Mouse (Mus musculus) stomach, embryonic 16.5 days (tissue): ENCODE results near the gene Olfr543. TPM values are rescaled to one million over a fixed set of nuclear protein-coding genes. Genes with fewer than 3 reads are reported as not detected.
A peak's percentile ranks its signal among the peaks of the same experiment; 100 is the strongest.

Experiments
- ATAC-seq: fragments of 200-750 bp; cut with Nextera tagmentation; 2 replicates; pipeline ENCODE4 v1.8.0; 2017; ENCODE audit warnings: moderate number of reproducible peaks, moderate TSS enrichment; ENCODE audit not compliant: insufficient read depth, low FRiP score
- H3K27ac ChIP-seq: fragments of 300-500 bp; sonication (generic); 2 replicates; pipeline ENCODE4 v1.5.1; 2014; ENCODE audit warnings: low read length
- H3K27me3 ChIP-seq: fragments of 300-500 bp; sonication (generic); 2 replicates; pipeline ENCODE4 v1.6.1; 2014; ENCODE audit warnings: low read length, control low read depth, mixed read lengths; ENCODE audit not compliant: control insufficient read depth, insufficient read depth
- H3K36me3 ChIP-seq: fragments of 300-500 bp; sonication (generic); 2 replicates; pipeline ENCODE4 v1.6.1; 2014; ENCODE audit warnings: low read length; ENCODE audit not compliant: control insufficient read depth, insufficient read depth
- H3K4me1 ChIP-seq: fragments of 300-500 bp; sonication (generic); 2 replicates; pipeline ENCODE4 v1.6.1; 2014; ENCODE audit warnings: low read length, control low read depth, mixed read lengths; ENCODE audit not compliant: control insufficient read depth, insufficient read depth
- H3K4me2 ChIP-seq: fragments of 300-500 bp; sonication (generic); 2 replicates; pipeline ENCODE4 v1.6.1; 2014; ENCODE audit warnings: low read depth, low read length, mixed read lengths
- H3K4me3 ChIP-seq: fragments of 300-500 bp; sonication (generic); replicated peaks from 2 replicates; pipeline ENCODE4 v1.5.1; 2014; ENCODE audit warnings: mild to moderate bottlenecking, low read length
- H3K9ac ChIP-seq: fragments of 300-500 bp; sonication (generic); 2 replicates; pipeline ENCODE4 v1.6.1; 2014; ENCODE audit warnings: low read length
- H3K9me3 ChIP-seq: fragments of 300-500 bp; sonication (generic); replicated peaks from 2 replicates; pipeline ENCODE4 v1.6.1; 2016; ENCODE audit warnings: low read length, control low read depth; ENCODE audit not compliant: control insufficient read depth
- WGBS: fragments of 180-500 bp; shearing (Covaris S2); extraction: QIAGEN DNeasy Blood & Tissue Kit; methylation state at CpG from one replicate; pipeline ENCODE4 v1.1.7; 2014; 5-methylcytosine and 5-hydroxymethylcytosine counted together
- polyA plus RNA-seq: library from polyadenylated mRNA; unstranded; fragments of >200 nt; fragmentation: Nextera tagmentation; extraction: Ambion mirVana; gene quantifications from 2 replicates; pipeline ENCODE4 v1.2.1, GENCODE M21; 2015

The Olfr543 gene
- 0.30 and 0.54 TPM in 2 replicates for polyA plus RNA-seq

GRCm38 (mm10) chr7:102481579-102481978, at the start of gene Olfr543:
TSS of gene Olfr543 (minus strand) at chr7:102481679.
- Histone ChIP-seq H3K4me2 (no peak within 1 kb of the TSS), H3K4me3 (no peak within 1 kb of the TSS), H3K36me3 (no peaks in the 10 kb centered on the region), H3K9me3 (no peaks in the 10 kb centered on the region), H3K27ac (no peak within 1 kb of the TSS), H3K9ac (no peak within 1 kb of the TSS), H3K27me3 (no peaks in the 10 kb centered on the region), H3K4me1 (no peaks in the 10 kb centered on the region)
- ATAC-seq = no peak
- WGBS = 92% methylated on average over 4 of the region's 4 CpGs

- no peak for ATAC-seq
Observed at GRCm38 (mm10) chr7:102529052-102529451, 47.6 kb upstream of the Olfr543 start.

GRCm38 (mm10) chr7:102517051-102517335, 35.5 kb upstream of the Olfr543 start:
- no peak for ATAC-seq
- no peak overlapping the region for H3K4me3 ChIP-seq
- no peaks in the 10 kb centered on the region for H3K36me3 ChIP-seq
- no peaks in the 10 kb centered on the region for H3K4me1 ChIP-seq
- H3K9ac ChIP-seq = no peak overlapping the region
- WGBS = 66% methylated on average over 2 of the region's 2 CpGs
- 0 out of 2 replicates have a peak, but pooled peaks cover 3% of the 10 kb centered on the region for H3K27me3 ChIP-seq
- no peaks in the 10 kb centered on the region for H3K9me3 ChIP-seq
- no peak overlapping the region for H3K4me2 ChIP-seq
- no peak overlapping the region for H3K27ac ChIP-seq

More at GRCm38 (mm10) chr7:102529052-102529451, 47.6 kb upstream of the Olfr543 start:
- no peak overlapping the region for H3K9ac ChIP-seq
- no peaks in the 10 kb centered on the region for H3K4me1 ChIP-seq
- H3K36me3 ChIP-seq = no peaks in the 10 kb centered on the region
- H3K4me3 ChIP-seq = no peak overlapping the region
- no peak overlapping the region for H3K4me2 ChIP-seq
- H3K9me3 ChIP-seq = no peaks in the 10 kb centered on the region
- 78% methylated on average over 1 of the region's 1 CpGs for WGBS
- H3K27me3 ChIP-seq = no peaks in the 10 kb centered on the region
- no peak overlapping the region for H3K27ac ChIP-seq

GRCm38 (mm10) chr7:102516261-102517050, 35.0 kb upstream of the Olfr543 start:
- Histone ChIP-seq H3K9ac (no peak overlapping the region), H3K4me3 (no peak overlapping the region), H3K4me1 (no peaks in the 10 kb centered on the region), H3K9me3 (no peaks in the 10 kb centered on the region), H3K4me2 (no peak overlapping the region), H3K27me3 (0 out of 2 replicates have a peak, but pooled peaks cover 3% of the 10 kb centered on the region), H3K27ac (no peak overlapping the region), H3K36me3 (no peaks in the 10 kb centered on the region)
- ATAC-seq = peak; percentile 8; the same call in 1 of the 2 replicates
- 69% methylated on average over 10 of the region's 10 CpGs for WGBS

- no peak overlapping the region for H3K4me3 ChIP-seq
- H3K4me1 ChIP-seq = no peaks in the 10 kb centered on the region
- H3K4me2 ChIP-seq = no peak overlapping the region
- 65% methylated on average over 4 of the region's 4 CpGs for WGBS
- no peaks in the 10 kb centered on the region for H3K36me3 ChIP-seq
- ATAC-seq = no peak
- no peaks in the 10 kb centered on the region for H3K9me3 ChIP-seq
- no peak overlapping the region for H3K27ac ChIP-seq
- 0 out of 2 replicates have a peak, but pooled peaks cover 3% of the 10 kb centered on the region for H3K27me3 ChIP-seq
- no peak overlapping the region for H3K9ac ChIP-seq
Observed at GRCm38 (mm10) chr7:102514144-102514543, 32.7 kb upstream of the Olfr543 start.

GRCm38 (mm10) chr7:102512814-102513435, 31.4 kb upstream of the Olfr543 start:
- under 1% methylated on average over 54 of the region's 54 CpGs for WGBS
- H3K27me3 ChIP-seq = 0 out of 2 replicates have a peak, but pooled peaks cover 3% of the 10 kb centered on the region

GRCm38 (mm10) chr7:102511927-102512326, 30.4 kb upstream of the Olfr543 start:
- no peak overlapping the region for H3K4me3 ChIP-seq
- no peak overlapping the region for H3K9ac ChIP-seq
- no peak overlapping the region for H3K4me2 ChIP-seq
- no peak for ATAC-seq
- H3K9me3 ChIP-seq = no peaks in the 10 kb centered on the region
- 0 out of 2 replicates have a peak, but pooled peaks cover 3% of the 10 kb centered on the region for H3K27me3 ChIP-seq
- WGBS = 87% methylated on average over 10 of the region's 10 CpGs
- H3K4me1 ChIP-seq = no peaks in the 10 kb centered on the region
- H3K36me3 ChIP-seq = no peaks in the 10 kb centered on the region
- no peak overlapping the region for H3K27ac ChIP-seq

More at GRCm38 (mm10) chr7:102512814-102513435, 31.4 kb upstream of the Olfr543 start:
- peak; percentile 90 for ATAC-seq
- peak overlapping the region; percentile 88 for H3K4me2 ChIP-seq
- H3K4me1 ChIP-seq = no peaks in the 10 kb centered on the region
- no peak overlapping the region for H3K27ac ChIP-seq
- H3K9me3 ChIP-seq = no peaks in the 10 kb centered on the region
- peak overlapping the region; percentile 77 for H3K9ac ChIP-seq
- H3K36me3 ChIP-seq = no peaks in the 10 kb centered on the region
- peak overlapping the region; percentile 52 for H3K4me3 ChIP-seq

GRCm38 (mm10) chr7:102509726-102510125, 28.2 kb upstream of the Olfr543 start:
- H3K9ac ChIP-seq = no peak overlapping the region
- no peaks in the 10 kb centered on the region for H3K4me1 ChIP-seq
- H3K4me3 ChIP-seq = no peak overlapping the region
- H3K27ac ChIP-seq = no peak overlapping the region
- no peaks in the 10 kb centered on the region for H3K27me3 ChIP-seq
- ATAC-seq = no peak
- no peaks in the 10 kb centered on the region for H3K36me3 ChIP-seq
- WGBS = 79% methylated on average over 7 of the region's 7 CpGs
- H3K4me2 ChIP-seq = no peak overlapping the region
- H3K9me3 ChIP-seq = no peaks in the 10 kb centered on the region

- Histone ChIP-seq H3K4me3 (no peak overlapping the region), H3K27ac (no peak overlapping the region), H3K27me3 (no peaks in the 10 kb centered on the region), H3K9me3 (no peaks in the 10 kb centered on the region), H3K36me3 (no peaks in the 10 kb centered on the region), H3K4me1 (no peaks in the 10 kb centered on the region), H3K9ac (no peak overlapping the region), H3K4me2 (no peak overlapping the region)
- 86% methylated on average over 6 of the region's 6 CpGs for WGBS
- no peak for ATAC-seq
Observed at GRCm38 (mm10) chr7:102508666-102509065, 27.2 kb upstream of the Olfr543 start.
